Mouse (Mus musculus) liver, adult 2 months (tissue): ENCODE data around the gene Ifitm2.

Experiments
- CTCF ChIP-seq: fragments of 200-500 bp; IDR thresholded peaks from 2 replicates; pipeline ENCODE4 v1.5.1; 2011; ENCODE audit warnings: low read depth, low read length, control low read depth
- POLR2A ChIP-seq: fragments of 200-500 bp; IDR thresholded peaks from 2 replicates; pipeline ENCODE4 v1.6.1; 2011; ENCODE audit warnings: low read length, control low read depth; ENCODE audit not compliant: insufficient read depth; ENCODE audit errors: extremely low read depth

GRCm38 (mm10) chr7:140951051-140951450, 4.7 kb downstream of the Ifitm2 start:
- TF ChIP-seq CTCF (no peak), POLR2A (no peak)
